ENCODE assay signal across 9 mouse cellular contexts in the genomic region with DNA sequence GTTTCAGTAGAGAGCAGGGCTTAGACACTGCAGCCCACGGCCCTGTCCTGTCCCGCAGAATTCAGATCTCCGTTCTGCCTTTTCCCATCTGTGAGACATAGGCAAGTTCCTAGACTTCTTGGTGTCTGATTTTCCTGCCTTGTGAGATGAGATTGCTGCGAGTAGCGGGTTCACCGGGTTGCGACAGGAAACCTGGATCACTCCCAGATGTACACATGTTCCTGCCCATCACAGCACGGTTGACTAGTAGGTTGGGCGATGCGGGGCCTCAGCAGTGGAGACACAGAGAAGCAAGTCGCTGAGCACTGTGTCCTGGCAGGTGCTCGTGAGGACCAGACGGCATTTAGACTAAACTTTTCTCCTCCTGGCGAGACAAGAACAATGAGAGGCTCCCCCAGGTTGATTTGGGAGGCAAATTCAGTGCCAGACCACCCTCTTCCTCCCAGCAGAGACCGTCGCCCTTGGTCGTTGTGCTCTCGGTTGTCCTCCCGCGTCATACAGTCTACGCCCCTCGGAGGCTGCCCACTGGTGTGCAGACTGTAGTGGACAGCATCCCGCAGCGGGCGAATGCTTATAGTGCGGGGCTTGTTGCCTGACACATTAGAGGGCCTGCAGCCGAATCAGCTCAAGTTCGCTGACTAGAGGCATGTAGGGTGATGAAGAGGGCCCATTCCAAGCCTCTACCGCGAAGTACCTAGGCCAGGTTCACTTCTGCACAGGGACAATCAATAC.
A peak's percentile ranks its signal among the peaks of the same experiment; 100 is the strongest.
DNase-seq lines count a peak whose midpoint lies in the region; ATAC-seq lines count a peak whose summit lies in the region.
"Had no signal": no experiment of that assay in that cellular context is flagged by ENCODE, and none has a peak within 500 bp of the region (broad histone marks: within the 10 kb centered on the region; RNA-seq: fewer than 3 reads in every experiment).

No protein-coding gene starts in this region.

- H3K36me3 ChIP-seq in heart, embryonic 13.5 days: no peaks in the 10 kb centered on the region
- no peaks in the 10 kb centered on the region for H3K36me3 ChIP-seq in midbrain, embryonic 13.5 days

- H3K4me1 ChIP-seq in heart, embryonic 13.5 days: peaks cover 15% of the 10 kb centered on the region
- H3K4me1 ChIP-seq in midbrain, embryonic 13.5 days (replicated peaks): peaks cover 46% of the 10 kb centered on the region

- H3K27ac ChIP-seq in heart, embryonic 13.5 days (replicated peaks): no peak overlapping the region
- H3K27ac ChIP-seq in midbrain, embryonic 13.5 days: no peak overlapping the region

- H3K9me3 ChIP-seq in heart, embryonic 13.5 days: no peaks in the 10 kb centered on the region
- H3K9me3 ChIP-seq in midbrain, embryonic 13.5 days: no peaks in the 10 kb centered on the region

- ATAC-seq in heart, embryonic 13.5 days (ENCODE audit: extremely low read depth, insufficient number of reproducible peaks, low FRiP score, low TSS enrichment): no peak
- ATAC-seq in midbrain, embryonic 13.5 days: no peak; the same call in 1 of the 2 replicates

- peak overlapping the region; percentile 33 for H3K4me3 ChIP-seq in heart, embryonic 13.5 days
- H3K4me3 ChIP-seq in midbrain, embryonic 13.5 days (replicated peaks): peak overlapping the region; percentile 34
- H3K4me3 ChIP-seq: erythroblast, embryonic 14.5 days had no signal

- peaks cover 98% of the 10 kb centered on the region for H3K27me3 ChIP-seq in heart, embryonic 13.5 days (replicated peaks)
- peaks cover 45% of the 10 kb centered on the region for H3K27me3 ChIP-seq in midbrain, embryonic 13.5 days

- peak overlapping the region; percentile 61 for H3K4me2 ChIP-seq in heart, embryonic 13.5 days
- peak overlapping the region; percentile 75 for H3K4me2 ChIP-seq in midbrain, embryonic 13.5 days (replicated peaks)

- intact Hi-C loops in gastrocnemius, postnatal 14 days (cut with DNase I; ENCODE audit: low total_unique reads): loop anchor here (2.0 to 10.0 kb wide), 3 partner anchors 123 to 461 kb away; no protein-coding TSS in a partner anchor
- intact Hi-C loops in heart, postnatal 25 days (cut with DNase I): loop anchor here (1.0 to 2.0 kb wide), 3 partner anchors 125 to 229 kb away; a partner anchor contains a TSS

- H3K9ac ChIP-seq in heart, embryonic 13.5 days: no peak overlapping the region; the same call in 1 of the 2 replicates
- peak overlapping the region; percentile 68; the same call in 1 of the 2 replicates for H3K9ac ChIP-seq in midbrain, embryonic 13.5 days (replicated peaks)

- WGBS in heart, embryonic 13.5 days: 29% methylated on average over 30 of the region's 30 CpGs
- WGBS in midbrain, embryonic 13.5 days: 28% methylated on average over 30 of the region's 30 CpGs

- DNase-seq in heart, adult 18-20 months: no peak
- DNase-seq in NIH3T3 (ENCODE audit: low read depth): peak; percentile 28
- DNase-seq in gastrocnemius, postnatal 14 days: peak; percentile 31
- DNase-seq in natural killer cell, adult 2 months (ENCODE audit: low spot score in 2 of 2): no peak
- DNase-seq in retina, postnatal 1 day: no peak
- DNase-seq in heart, postnatal 25 days (ENCODE audit: low spot score): no peak

Comparison
In these comparisons a context has a peak if more than half of its experiments do, and no peak if none do; other contexts are left out.
1. DNase-seq: peak in NIH3T3 (single experiment) and gastrocnemius, postnatal 14 days (single experiment); none in heart, adult 18-20 months (0 of 2), natural killer cell, adult 2 months (0 of 2), retina, postnatal 1 day (single experiment) and heart, postnatal 25 days (single experiment).